Mouse (Mus musculus) layer of hippocampus, adult 8-10 months (tissue): ENCODE results near the gene Bbs5. TPM values are rescaled to one million over a fixed set of nuclear protein-coding genes. Genes with fewer than 3 reads are reported as not detected.
"Not testable (repeated sequence)": the region's sequence is repeated elsewhere in the genome, so short reads cannot be mapped to it uniquely, and the experiment has no call there.

ENCODE experiments used
- DNase-seq, 2 experiments: peaks; one replicate each; pipeline ENCODE4 v3.0.0; 2022; ENCODE audit warnings: low spot score in 2 of 2
- total RNA-seq, 4 experiments: library from RNA; stranded (reverse); gene quantifications; 2 replicates each; pipeline ENCODE4 v1.2.4; 2022

Gene Bbs5
- total RNA-seq, 4 experiments from 2014 or later = 26.4 to 33.3 (median 30.0) TPM

DNA sequence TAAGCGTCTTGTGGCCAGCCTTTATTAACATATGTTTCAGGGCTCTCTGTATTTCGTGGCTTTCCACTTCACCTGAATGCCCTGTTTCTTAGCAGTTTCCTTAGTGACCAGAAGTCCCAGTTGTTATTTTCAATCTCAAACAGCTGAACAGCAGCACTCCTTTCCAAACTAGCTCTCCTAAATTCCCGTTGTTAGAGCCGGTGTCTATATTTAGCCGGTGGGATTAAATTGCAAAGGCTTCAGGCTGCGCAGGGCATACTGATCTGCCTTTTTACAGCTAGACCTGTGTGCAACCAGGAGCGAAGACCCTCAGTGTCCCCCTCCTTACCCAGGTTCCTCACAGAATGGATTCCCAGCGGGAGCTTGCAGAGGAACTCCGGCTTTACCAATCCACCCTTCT lies 22.9 kb downstream of the Bbs5 start, which contains the start of gene Klhl41:
Klhl41 (plus strand) TSS at position 268 of the 400 bp plus-strand sequence.
- no peak for DNase-seq

DNA sequence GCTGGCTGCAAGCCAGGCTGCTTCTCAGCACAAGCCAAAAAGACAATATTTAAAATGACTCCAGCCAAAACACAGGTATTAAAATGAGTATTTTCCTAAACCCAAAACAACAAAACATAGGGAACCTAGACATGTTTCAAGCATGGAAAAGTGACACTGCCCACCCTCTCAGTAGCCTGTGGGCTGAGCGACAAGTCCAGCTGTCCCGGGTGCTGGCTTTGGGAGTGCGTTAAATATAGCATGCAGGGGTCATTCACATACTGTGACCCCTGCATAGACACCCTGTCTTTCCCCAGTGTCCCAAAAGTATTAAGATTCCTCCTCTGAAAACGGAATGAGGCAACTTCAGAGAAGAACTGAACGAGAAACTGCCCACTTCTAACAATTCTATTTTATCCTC lies 26.8 kb downstream of the Bbs5 start:
- DNase-seq = no peak

DNA sequence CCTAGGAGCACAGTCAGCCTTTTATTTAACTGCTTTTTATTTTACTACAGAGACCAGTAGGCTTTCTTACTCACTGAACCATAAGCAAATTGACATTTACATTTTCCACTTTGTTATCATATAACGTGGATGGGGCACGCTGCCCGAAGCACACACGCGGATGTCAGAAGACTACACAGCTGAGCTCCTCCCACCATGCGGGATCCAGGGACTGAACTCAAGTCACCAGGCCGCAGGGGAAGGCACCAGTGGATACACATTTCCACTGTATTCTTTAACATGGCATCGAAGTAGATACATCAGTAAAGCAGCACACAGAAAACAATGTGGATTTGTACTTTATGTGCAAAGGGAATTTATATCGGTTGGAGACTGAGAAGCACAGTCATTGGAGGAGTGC lies 28.3 kb downstream of the Bbs5 start:
- no peak for DNase-seq

DNA sequence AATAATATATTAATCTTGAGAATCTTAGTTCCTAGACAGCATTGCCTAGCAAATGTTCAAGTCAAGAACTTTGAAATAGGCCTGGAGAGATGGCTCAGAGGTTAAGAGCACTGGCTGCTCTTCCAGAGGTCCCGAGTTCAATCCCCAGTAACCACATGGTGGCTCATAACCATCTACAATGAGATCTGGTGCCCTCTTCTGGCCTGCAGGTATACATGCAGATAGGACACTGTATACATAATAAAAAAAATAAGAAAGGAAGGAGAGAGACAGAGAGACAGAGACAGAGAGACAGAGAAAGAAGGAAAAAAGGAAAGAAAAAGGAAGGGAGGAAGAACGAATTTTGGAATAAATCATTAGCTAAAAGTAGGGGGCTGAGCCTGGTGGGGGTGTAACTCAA lies 29.7 kb downstream of the Bbs5 start:
- DNase-seq = no peak

DNA sequence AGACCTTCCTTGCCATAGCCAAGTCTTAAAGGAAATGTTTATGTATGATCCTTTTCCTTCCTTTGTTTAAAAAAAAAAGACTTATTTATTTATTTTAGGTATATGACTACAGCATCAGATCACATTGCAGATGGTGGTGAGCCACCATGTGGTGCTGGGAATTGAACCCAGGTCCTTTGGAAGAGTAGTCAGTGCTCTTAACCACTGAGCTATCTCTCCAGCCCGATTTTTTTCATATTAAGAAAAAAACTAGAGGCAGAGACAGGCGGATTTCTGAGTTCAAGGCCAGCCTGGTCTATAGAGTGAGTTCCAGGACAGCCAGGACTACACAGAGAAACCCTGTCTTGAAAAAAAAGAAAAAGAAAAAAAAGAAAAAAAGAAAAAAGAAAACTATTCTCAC lies 30.2 kb downstream of the Bbs5 start:
- not testable (repeated sequence) for DNase-seq

DNA sequence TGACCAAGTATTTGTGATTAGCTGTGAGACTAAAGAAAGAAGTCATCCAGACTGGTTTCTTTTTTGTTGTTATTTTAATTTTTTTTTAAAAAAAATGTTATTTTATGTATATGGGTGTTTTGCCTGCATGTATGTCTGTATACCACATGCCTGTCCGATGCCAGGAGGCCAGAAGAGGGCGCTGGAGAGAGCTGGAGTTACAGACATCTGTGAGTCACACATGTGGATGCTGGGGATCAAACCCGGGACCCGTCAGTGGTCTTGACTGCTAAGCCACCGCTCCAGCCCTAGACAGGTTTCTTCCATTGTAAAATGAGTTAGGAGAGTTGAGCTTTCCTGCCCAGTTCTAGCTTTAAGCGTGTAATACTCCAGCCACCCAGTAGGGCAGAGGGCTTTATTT lies 33.0 kb downstream of the Bbs5 start:
- DNase-seq = no peak

DNA sequence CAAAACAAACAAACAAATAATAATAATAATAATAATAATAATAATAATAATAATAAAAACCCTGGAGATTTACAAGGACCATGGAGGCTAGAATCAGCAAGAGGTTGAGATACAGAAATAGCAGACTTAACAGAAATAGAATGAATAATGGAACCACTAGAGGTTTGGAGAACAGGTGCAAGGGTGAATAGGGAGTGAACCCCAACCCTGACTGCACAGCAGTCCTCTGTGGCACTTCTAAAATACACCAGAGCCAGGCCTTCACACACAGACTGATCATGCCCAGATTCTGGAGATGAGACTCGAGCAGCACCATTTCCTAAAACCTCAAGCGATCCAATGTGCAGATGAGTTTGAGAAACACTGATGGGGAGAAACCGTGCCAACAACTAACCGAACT lies 35.0 kb downstream of the Bbs5 start:
- DNase-seq = no peak

DNA sequence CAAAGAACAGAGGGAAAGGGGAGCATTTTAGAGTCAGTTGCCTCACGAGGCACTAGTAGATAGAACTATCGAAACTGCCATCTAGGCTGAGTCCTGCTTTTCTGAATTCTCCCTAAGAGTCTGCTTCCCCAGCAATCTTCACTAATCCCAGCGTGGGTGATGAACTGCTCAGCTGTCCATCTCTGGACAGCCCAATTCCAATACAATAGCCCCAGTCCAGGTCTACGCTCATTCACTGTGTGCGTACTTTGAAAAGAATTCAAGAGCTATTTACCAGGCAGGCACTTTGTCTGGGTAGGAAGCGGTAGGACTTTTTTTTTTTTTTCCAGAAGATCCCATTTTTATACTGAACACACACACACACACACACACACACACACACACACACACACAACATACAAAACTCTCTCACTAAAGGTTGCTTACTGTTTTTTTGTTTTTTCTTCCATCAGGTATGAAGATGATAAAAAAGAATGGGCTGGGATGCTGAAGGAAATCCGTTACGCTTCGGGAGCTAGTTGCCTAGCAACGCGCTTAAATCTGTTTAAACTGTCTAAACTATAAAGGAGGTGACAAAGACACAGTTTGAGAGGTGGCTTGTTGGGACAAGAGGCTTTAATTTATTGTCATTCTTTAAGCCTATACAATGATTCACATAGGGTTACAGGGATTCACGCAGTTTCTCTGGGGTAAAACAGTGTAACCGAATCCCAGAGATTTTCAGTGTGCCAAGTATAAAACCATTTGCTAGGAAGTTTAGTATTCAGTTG lies 36.2 kb downstream of the Bbs5 start:
- DNase-seq = no peak

DNA sequence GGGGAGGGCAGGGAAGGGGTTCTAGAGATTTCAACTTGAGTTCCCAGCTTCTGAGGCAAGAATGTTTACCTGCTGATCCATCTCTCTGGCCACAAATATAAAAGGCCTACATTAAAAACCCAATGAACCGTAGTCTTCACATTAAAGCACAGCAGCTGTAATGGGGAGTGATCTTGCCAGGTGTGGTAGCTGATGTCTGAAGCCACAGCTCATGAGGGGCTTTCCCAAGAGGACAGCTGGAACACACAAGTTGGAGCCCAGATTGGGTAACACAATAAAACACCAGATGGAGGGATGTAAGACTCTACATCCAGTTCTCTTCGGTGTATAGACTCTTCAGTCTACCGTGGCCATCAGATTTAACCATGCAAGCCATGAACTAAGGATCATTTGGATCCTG lies 37.5 kb downstream of the Bbs5 start:
- no peak for DNase-seq

DNA sequence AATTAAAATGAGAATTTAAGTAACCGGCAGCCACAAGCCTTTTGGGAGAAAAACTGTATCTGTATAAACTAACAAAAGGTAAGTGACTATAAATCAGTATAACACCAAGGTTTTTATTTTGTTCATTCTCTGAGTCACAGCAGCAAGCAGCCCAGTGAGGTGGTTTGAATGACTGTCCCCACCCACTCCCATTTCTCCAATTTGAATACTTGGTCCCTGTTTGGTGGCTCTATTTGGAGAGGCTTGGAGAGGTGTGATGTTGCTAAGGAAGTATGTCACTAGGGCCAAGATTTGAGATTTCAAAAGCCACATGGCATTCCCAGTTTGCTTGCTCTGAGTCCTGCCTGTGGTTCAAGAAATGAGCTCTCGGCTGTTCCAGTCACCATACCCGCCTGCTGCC lies 43.2 kb downstream of the Bbs5 start:
- no peak for DNase-seq

DNA sequence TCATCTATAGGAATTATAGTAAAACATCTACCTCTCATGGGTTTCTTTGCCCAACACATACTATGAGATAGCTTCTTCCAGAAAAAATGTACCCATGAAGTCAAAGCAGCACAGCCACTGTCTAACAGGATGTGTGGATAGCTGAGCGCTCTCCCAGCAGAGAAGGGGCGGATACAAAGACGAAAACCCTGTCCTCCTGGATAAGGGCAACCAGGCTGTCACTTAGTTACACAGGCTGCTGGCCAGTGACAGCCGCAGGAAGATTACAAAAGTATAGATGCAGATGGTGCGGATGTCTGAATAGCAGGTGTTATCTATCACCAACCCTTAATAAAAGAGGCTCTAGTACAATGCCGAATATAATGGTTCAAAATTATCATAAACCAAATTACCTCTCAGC lies 43.9 kb downstream of the Bbs5 start:
- DNase-seq = no peak

DNA sequence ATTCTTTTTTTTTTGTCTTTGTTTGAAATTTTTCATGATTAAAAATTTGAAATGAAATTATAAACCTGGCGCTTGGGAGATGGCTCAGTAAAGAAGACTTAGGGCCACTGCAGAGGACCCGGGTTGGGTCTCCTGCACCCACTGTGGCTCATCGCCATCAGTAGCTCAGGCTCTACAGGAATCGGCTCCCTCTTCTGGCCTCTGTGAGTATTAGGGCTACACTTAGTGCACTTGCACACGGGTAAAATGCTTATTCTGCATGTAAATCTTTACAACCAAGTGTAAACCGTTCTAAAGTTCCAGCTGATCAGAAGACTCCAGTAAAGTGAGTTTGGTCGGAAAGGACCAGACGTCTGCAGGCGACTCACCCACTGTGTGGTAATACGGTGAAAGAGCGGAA lies 46.5 kb downstream of the Bbs5 start:
- DNase-seq = no peak

DNA sequence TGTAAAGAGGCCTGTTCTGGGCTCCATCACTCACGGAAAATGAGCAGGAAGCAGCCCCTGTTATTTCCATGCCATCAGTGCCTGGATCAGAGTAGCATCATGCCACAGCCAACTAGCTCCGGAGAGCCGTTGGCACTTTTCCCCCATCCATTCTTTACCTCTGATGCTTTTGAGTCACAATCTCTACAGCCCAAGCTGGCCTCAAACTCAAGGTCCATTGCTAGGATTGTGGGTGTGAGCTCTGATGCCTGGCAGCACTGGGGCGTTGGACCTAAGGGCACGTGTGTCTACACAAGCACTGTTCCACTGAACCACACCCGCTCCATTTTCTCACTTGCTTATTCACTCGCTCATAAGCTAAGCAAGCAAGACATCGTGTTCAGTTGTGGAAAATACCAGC lies 53.5 kb downstream of the Bbs5 start:
- no peak for DNase-seq

DNA sequence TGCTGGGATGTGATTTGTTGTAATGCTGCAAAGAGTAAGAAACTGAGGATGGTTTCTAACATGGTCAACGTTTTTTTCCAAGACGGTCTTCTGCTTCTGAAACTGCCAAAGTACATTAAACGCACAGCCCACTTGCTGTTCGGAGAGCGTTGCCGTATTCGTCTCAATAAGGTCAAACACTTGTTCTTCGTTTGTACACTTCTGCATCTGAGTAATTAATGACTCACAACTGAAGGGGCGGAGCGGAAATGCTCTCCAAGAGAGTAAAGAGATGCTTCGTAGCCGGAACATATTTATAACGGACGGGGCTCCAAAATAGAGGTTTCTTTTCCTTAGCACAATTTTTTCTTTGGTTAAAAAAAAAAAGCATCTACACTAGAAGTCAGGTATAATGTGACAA lies 65.2 kb downstream of the Bbs5 start:
- DNase-seq = no peak

DNA sequence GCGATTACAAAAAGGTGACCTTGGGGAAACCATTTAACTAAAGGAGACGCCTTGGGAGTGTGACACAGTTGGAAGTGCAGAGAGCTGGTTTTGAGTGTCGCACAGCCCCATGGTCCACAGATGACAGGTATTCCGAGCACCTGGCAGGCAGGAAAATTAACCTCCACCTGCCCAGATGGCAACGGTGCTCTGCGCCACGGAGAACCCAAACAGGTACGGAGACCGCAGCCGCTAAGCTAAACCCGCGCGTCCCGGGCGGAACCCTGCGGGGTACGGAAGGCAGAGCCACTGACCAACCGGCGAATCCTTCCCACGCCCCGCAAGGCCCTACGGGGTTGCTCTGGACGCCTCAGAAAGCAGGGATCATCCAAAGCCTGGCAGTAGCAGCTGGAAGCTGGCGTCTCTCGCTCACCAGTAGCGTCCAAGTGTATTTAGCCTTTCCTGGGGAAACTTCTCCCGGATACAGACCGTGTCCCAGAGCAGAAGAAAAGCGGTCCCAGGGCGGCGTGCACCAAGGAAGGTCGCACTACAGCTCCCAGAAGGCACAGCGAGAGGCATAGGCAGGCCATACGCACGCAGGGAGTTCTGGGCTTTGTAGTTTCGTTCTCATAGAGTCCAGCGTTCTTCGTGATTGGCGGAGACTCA lies 66.1 kb downstream of the Bbs5 start, which contains the start of gene Fastkd1:
Fastkd1 (minus strand) TSS at position 536 of the 645 bp plus-strand sequence.
- peak; percentile 87 for DNase-seq

DNA sequence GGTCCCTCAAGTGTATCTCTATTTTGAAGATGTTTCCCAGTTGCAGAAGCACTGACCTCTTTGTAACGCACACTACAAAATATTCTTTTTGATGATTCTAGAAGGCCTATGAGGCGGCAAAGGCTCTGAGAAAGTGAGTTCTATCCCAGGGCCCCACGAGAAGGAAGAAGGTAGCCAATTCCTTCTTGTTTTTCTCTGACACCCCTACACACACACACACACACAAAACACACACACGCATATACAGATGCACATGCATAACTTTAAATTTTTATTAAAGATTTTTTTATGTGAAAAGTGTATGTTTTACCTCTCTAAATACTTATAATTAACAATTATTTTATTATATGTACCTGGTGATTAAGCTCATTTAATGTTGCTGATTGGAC lies 66.6 kb downstream of the Bbs5 start:
- DNase-seq = no peak

DNA sequence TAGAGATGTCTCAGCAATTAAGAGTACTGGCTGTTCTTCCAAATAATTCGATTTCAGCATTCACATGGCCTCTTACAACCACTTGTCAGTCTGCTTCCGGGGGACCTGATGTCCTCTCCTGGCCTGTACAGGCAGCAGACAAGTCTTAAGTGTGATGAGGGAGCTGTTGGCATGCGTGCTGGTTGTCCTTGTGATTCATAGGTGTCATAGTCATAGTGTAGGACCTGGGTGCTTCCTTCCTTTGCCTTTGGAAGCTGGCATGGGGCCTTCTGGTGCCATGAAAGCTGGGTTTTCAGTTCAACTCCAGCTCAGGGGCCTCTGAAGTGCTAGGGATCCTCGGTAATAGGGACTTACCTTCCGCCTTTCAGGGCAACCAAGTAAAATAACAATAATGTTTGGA lies 67.2 kb downstream of the Bbs5 start:
- DNase-seq = no peak

DNA sequence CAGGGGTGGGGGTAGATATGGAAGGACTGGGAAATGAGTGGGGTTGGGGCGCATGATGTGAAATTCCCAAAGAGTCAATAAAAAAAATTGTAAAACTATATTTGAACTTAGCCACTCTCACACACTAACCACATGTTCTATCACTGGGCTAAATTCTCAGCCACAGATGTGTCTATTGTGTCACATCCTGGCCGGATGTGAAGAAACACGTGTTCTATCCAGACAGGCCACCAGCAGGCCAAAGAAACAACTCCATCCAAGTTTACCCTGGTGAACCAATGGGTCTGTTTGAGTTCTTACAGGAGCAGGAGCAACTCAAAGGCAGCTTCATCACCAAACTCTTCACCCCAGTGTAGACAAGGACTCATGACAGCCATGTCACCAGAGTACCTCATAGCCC lies 69.5 kb downstream of the Bbs5 start:
- no peak for DNase-seq

Other genes starting within 250 kb of the Bbs5 start
- 1 to 10 TPM in 1 of 4 experiments, under 1 TPM in 3; 0.45 to 1.0 (median 0.66) TPM for gene Lrp2, start 61.1 kb upstream of the Bbs5 start, total RNA-seq
- gene Klhl41, start 22.9 kb downstream of the Bbs5 start, total RNA-seq = under 1 TPM; 0.16 to 0.59 (median 0.38) TPM
- 10 to 100 TPM; 18.2 to 22.1 (median 19.8) TPM for gene Fastkd1, start 66.3 kb downstream of the Bbs5 start, total RNA-seq
- 10 to 100 TPM; 55.5 to 73.8 (median 70.1) TPM for gene Ppig, start 75.4 kb downstream of the Bbs5 start, total RNA-seq
- gene Ccdc173, start 142.4 kb downstream of the Bbs5 start, total RNA-seq = 1 to 10 TPM; 2.2 to 3.3 (median 2.6) TPM
- gene Phospho2, start 142.5 kb downstream of the Bbs5 start, total RNA-seq = 10 to 100 TPM; 17.7 to 25.1 (median 22.9) TPM
- gene Klhl23, start 174.8 kb downstream of the Bbs5 start, total RNA-seq = 10 to 100 TPM; 32.7 to 45.3 (median 36.6) TPM
- 100 to 1,000 TPM; 107 to 135 (median 129) TPM for gene Ssb, start 214.4 kb downstream of the Bbs5 start, total RNA-seq
- gene Mettl5, start 238.4 kb downstream of the Bbs5 start, total RNA-seq = 10 to 100 TPM; 12.9 to 17.8 (median 15.4) TPM